Mouse (Mus musculus): ENCODE measurements at regions not wholly inside any gene's neighbourhood (a gene's known extent, or its start where the extent isn't known, plus 50 kb on each side); places are given as distances from the start of the nearest gene placed in this dataset.

GRCm38 (mm10) chr11:42243385-42243784, 60.7 kb upstream of the Gabra1 start:
- Histone ChIP-seq H3K27ac (replicated peaks; ENCODE audit: low read depth, low read length) (peak overlapping the region; percentile 48), H3K4me3 (ENCODE audit: insufficient read depth, low read depth, low read length) (no peak overlapping the region), H3K4me1 (ENCODE audit: control insufficient read depth, insufficient read depth, insufficient read length, low read length) (no peaks in the 10 kb centered on the region)

Measured in brown adipose tissue, adult 24 weeks (tissue).